Comparison of ENCODE assay signal across 7 mouse cellular contexts in the genomic region with DNA sequence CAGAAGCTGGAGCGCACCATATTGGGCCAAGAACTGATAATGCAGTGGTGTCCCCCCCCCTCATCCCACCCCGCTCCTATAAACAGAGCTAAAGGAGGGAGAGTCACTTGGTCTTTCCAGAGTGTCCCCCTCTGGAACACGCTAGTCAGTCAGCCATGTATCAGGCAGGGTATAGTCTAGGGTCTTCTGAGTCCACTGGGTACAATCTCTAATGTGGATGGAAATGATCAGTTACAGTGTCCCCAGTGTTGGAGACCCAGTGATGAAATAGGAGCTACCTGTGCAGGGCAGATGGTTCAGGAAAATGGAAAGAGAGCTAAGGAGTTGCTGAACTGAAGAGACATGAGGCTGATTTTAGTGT. TPM values are rescaled to one million over a fixed set of nuclear protein-coding genes. Genes with fewer than 3 reads are reported as not detected.
DNase-seq lines count a peak whose midpoint lies in the region; ATAC-seq and TF ChIP-seq lines count a peak whose summit lies in the region.

No protein-coding gene starts in this region.

- no peaks in the 10 kb centered on the region for H3K27me3 ChIP-seq in lung, postnatal 0 days (replicated peaks; ENCODE audit: insufficient read depth, low read length)
- H3K27me3 ChIP-seq in forebrain, embryonic 14.5 days (replicated peaks; ENCODE audit: control insufficient read depth, insufficient read depth, low read length), result peaks cover 4% of the 10 kb centered on the region; the same call in 1 of the 2 replicates
- H3K27me3 ChIP-seq in limb, embryonic 15.5 days, result no peaks in the 10 kb centered on the region
- no peaks in the 10 kb centered on the region for H3K27me3 ChIP-seq in stomach, postnatal 0 days (ENCODE audit: control insufficient read depth, insufficient read depth, low read length)

- no peak for ATAC-seq in lung, postnatal 0 days
- no peak for ATAC-seq in forebrain, embryonic 14.5 days
- ATAC-seq in limb, embryonic 15.5 days (ENCODE audit: insufficient number of reproducible peaks, low FRiP score, low TSS enrichment, low read depth), result no peak
- ATAC-seq in stomach, postnatal 0 days (ENCODE audit: low FRiP score, low TSS enrichment), result no peak

- TF ChIP-seq EP300 in lung, postnatal 0 days (IDR thresholded peaks at IDR 0.05), result no peak
- no peak for TF ChIP-seq EP300 in stomach, postnatal 0 days (optimal IDR thresholded peaks at IDR 0.05)

- peak overlapping the region; percentile 17; the same call in 1 of the 2 replicates for H3K4me2 ChIP-seq in lung, postnatal 0 days (replicated peaks; ENCODE audit: low read depth, low read length)
- peak overlapping the region; percentile 35 for H3K4me2 ChIP-seq in forebrain, embryonic 14.5 days (ENCODE audit: low read length)
- H3K4me2 ChIP-seq in limb, embryonic 15.5 days, result peak overlapping the region; percentile 34
- H3K4me2 ChIP-seq in stomach, postnatal 0 days (replicated peaks; ENCODE audit: low read depth), result no peak overlapping the region

- no peaks in the 10 kb centered on the region for H3K36me3 ChIP-seq in lung, postnatal 0 days (ENCODE audit: insufficient read depth, low read length)
- no peaks in the 10 kb centered on the region for H3K36me3 ChIP-seq in forebrain, embryonic 14.5 days (ENCODE audit: control insufficient read depth, insufficient read depth, low read length)
- H3K36me3 ChIP-seq in limb, embryonic 15.5 days, result no peaks in the 10 kb centered on the region
- no peaks in the 10 kb centered on the region for H3K36me3 ChIP-seq in stomach, postnatal 0 days (ENCODE audit: control insufficient read depth, insufficient read depth, low read length)

- H3K4me3 ChIP-seq in lung, postnatal 0 days (ENCODE audit: low read depth, low read length), result peak overlapping the region; percentile 93; the same call in 1 of the 2 replicates
- H3K4me3 ChIP-seq in forebrain, embryonic 14.5 days (ENCODE audit: low read depth, low read length), result peak overlapping the region; percentile 97
- peak overlapping the region; percentile 98 for H3K4me3 ChIP-seq in limb, embryonic 15.5 days
- H3K4me3 ChIP-seq in stomach, postnatal 0 days (ENCODE audit: low read depth, low read length), result peak overlapping the region; percentile 100; the same call in 1 of the 2 replicates

- no peak overlapping the region for H3K27ac ChIP-seq in lung, postnatal 0 days (ENCODE audit: low read length)
- 0 out of 2 replicates have a peak overlapping the region, but pooled peaks have one; percentile 40 for H3K27ac ChIP-seq in forebrain, embryonic 14.5 days (ENCODE audit: low read depth, low read length)
- no peak overlapping the region for H3K27ac ChIP-seq in limb, embryonic 15.5 days
- peak overlapping the region; percentile 69; the same call in 1 of the 2 replicates for H3K27ac ChIP-seq in stomach, postnatal 0 days (replicated peaks)

- H3K9ac ChIP-seq in lung, postnatal 0 days (replicated peaks; ENCODE audit: low read depth), result no peak overlapping the region
- H3K9ac ChIP-seq in forebrain, embryonic 14.5 days (ENCODE audit: low read length), result no peak overlapping the region
- H3K9ac ChIP-seq in limb, embryonic 15.5 days, result no peak overlapping the region
- H3K9ac ChIP-seq in stomach, postnatal 0 days (ENCODE audit: low read length), result no peak overlapping the region

- peaks cover 9% of the 10 kb centered on the region; the same call in 1 of the 2 replicates for H3K4me1 ChIP-seq in lung, postnatal 0 days (ENCODE audit: insufficient read depth, low read depth, low read length)
- peaks cover 6% of the 10 kb centered on the region for H3K4me1 ChIP-seq in forebrain, embryonic 14.5 days (ENCODE audit: control insufficient read depth, insufficient read depth, low read length)
- H3K4me1 ChIP-seq in limb, embryonic 15.5 days, result peaks cover 24% of the 10 kb centered on the region
- peaks cover 6% of the 10 kb centered on the region for H3K4me1 ChIP-seq in stomach, postnatal 0 days (replicated peaks; ENCODE audit: control insufficient read depth, insufficient read depth)

- DNase-seq in lung, postnatal 0 days (ENCODE audit: low spot score), result no peak
- no peak for DNase-seq in lung, postnatal 36 days
- no peak for DNase-seq in forebrain, embryonic 14.5 days (ENCODE audit: low spot score)
- DNase-seq in stomach, postnatal 0 days (ENCODE audit: low spot score), result no peak
- DNase-seq in left cerebral cortex, adult 18-20 months (ENCODE audit: low spot score in 2 of 2), result no peak
- DNase-seq in right cerebral cortex, adult 2 months (ENCODE audit: low spot score in 2 of 2), result no peak

- TF ChIP-seq CTCF in lung, postnatal 0 days (IDR thresholded peaks at IDR 0.05), result no peak
- no peak for TF ChIP-seq CTCF in stomach, postnatal 0 days (IDR thresholded peaks at IDR 0.05; ENCODE audit: low read depth)

- H3K9me3 ChIP-seq in lung, postnatal 0 days (ENCODE audit: low read length), result no peaks in the 10 kb centered on the region
- no peaks in the 10 kb centered on the region for H3K9me3 ChIP-seq in forebrain, embryonic 14.5 days (replicated peaks; ENCODE audit: control insufficient read depth, low read length)
- H3K9me3 ChIP-seq in limb, embryonic 15.5 days, result no peaks in the 10 kb centered on the region
- H3K9me3 ChIP-seq in stomach, postnatal 0 days (ENCODE audit: control insufficient read depth, low read length), result no peaks in the 10 kb centered on the region

- WGBS in lung, postnatal 0 days, result 25% methylated on average over 3 of the region's 3 CpGs
- WGBS in forebrain, embryonic 14.5 days, result 34% methylated on average over 3 of the region's 3 CpGs
- 32% methylated on average over 3 of the region's 3 CpGs for WGBS in limb, embryonic 15.5 days
- 36% methylated on average over 3 of the region's 3 CpGs for WGBS in stomach, postnatal 0 days

RNA-seq across cellular contexts. Expression of gene Rab7, which starts 0.3 kb away (rescaled TPM):
- polyA plus RNA-seq in lung, postnatal 0 days (2015; fragmentation: Nextera tagmentation; extraction: Ambion mirVana), result 242 and 253 TPM in 2 replicates
- polyA plus RNA-seq in forebrain, embryonic 14.5 days (2014; fragmentation: Nextera tagmentation; extraction: Ambion mirVana), result 342 and 365 TPM in 2 replicates
- polyA plus RNA-seq in limb, embryonic 15.5 days (2015; fragmentation: Nextera tagmentation; extraction: Ambion mirVana), result 221 and 249 TPM in 2 replicates
- polyA plus RNA-seq in stomach, postnatal 0 days (2015; fragmentation: Nextera tagmentation; extraction: Ambion mirVana), result 179 and 198 TPM in 2 replicates
- total RNA-seq in left cerebral cortex, adult 18-20 months (2021), result 100 to 1,000 TPM; 341 to 343 TPM

RNA-seq across cellular contexts. Expression of gene Rpn1, which starts 38.9 kb away (rescaled TPM):
- 209 and 226 TPM in 2 replicates for polyA plus RNA-seq in lung, postnatal 0 days (2015; fragmentation: Nextera tagmentation; extraction: Ambion mirVana)
- polyA plus RNA-seq in forebrain, embryonic 14.5 days (2014; fragmentation: Nextera tagmentation; extraction: Ambion mirVana), result 279 and 283 TPM in 2 replicates
- 424 and 437 TPM in 2 replicates for polyA plus RNA-seq in limb, embryonic 15.5 days (2015; fragmentation: Nextera tagmentation; extraction: Ambion mirVana)
- 265 and 266 TPM in 2 replicates for polyA plus RNA-seq in stomach, postnatal 0 days (2015; fragmentation: Nextera tagmentation; extraction: Ambion mirVana)
- 100 to 1,000 TPM; 174 to 187 TPM for total RNA-seq in left cerebral cortex, adult 18-20 months (2021)

Comparison
In these comparisons a context has a peak if more than half of its experiments do, and no peak if none do; other contexts are left out.
1. H3K27ac ChIP-seq: peak in forebrain, embryonic 14.5 days (single experiment) and stomach, postnatal 0 days (single experiment); none in lung, postnatal 0 days (single experiment) and limb, embryonic 15.5 days (single experiment).
2. Peak in every context shown above with its lines, with median percentiles within 50 percentile points of each other: H3K4me3 ChIP-seq.